Mouse (Mus musculus): ENCODE measurements around the gene Taf8. TPM values are rescaled to one million over a fixed set of nuclear protein-coding genes. Genes with fewer than 3 reads are reported as not detected.

The Taf8 gene
- 29.6 and 32.2 TPM in 2 replicates for polyA plus RNA-seq (2014; fragmentation: Nextera tagmentation; extraction: Ambion mirVana)

DNA sequence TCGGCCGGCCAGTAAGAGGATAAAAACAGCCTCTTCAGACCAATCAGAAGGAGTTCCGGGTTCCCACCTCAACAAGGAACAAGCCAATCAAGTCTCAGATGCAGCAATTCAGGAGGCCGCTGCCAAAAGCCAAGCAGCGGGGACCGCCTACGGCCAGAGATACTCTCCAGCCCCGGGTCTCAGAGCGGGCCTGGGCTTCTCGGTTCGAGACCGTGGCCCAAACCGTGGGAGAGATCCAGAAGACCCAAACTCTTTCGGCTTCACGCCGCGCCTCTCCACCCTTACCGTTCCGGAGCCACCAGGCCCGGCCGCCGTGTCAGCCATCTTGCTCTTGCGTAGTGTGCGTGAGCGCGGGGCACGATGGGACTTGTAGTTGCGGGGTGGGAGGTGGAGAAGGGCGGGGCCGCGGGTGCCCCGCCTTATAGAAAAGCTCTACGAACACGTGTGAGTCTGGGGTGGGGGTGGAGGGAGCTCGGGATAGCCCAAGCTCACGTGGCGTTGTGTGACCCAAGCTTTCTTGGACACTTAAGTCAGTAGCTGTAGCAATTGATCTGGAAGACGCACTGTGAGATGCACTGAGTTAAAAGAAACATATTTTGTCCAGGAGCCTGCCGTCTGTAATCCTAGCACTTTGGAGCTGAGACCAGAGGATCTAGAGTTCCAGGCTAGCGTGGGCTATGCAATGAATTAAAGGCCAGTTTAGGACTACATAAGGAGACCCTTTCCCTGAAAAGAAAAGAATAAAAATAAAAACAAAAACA, at the start of gene Taf8:
Gene Taf8 (minus strand): TSS at position 347 of the 761 bp plus-strand sequence.
- Histone ChIP-seq H3K27ac (ENCODE audit: low read depth, low read length) (no peak within 1 kb of the TSS), H3K4me2 (ENCODE audit: low read depth, low read length, severe bottlenecking) (peak within 1 kb of the TSS; percentile 83), H3K4me3 (ENCODE audit: low read depth, low read length) (peak within 1 kb of the TSS; percentile 74), H3K4me1 (replicated peaks; ENCODE audit: control insufficient read depth, insufficient read depth, low read length) (peaks cover 9% of the 10 kb centered on the region; the same call in 1 of the 2 replicates), H3K9ac (ENCODE audit: low read length) (peak within 1 kb of the TSS; percentile 80), H3K27me3 (ENCODE audit: control insufficient read depth, insufficient read depth, low read length) (no peaks in the 10 kb centered on the region), H3K36me3 (ENCODE audit: control insufficient read depth, insufficient read depth, low read length) (no peaks in the 10 kb centered on the region), H3K9me3 (ENCODE audit: control insufficient read depth, low read length) (no peaks in the 10 kb centered on the region)
- ATAC-seq (replicated peaks; ENCODE audit: low FRiP score) = peak; percentile 97
- 3% methylated on average over 40 of the region's 40 CpGs for WGBS
- peak; percentile 96 for DNase-seq (ENCODE audit: low spot score)

DNA sequence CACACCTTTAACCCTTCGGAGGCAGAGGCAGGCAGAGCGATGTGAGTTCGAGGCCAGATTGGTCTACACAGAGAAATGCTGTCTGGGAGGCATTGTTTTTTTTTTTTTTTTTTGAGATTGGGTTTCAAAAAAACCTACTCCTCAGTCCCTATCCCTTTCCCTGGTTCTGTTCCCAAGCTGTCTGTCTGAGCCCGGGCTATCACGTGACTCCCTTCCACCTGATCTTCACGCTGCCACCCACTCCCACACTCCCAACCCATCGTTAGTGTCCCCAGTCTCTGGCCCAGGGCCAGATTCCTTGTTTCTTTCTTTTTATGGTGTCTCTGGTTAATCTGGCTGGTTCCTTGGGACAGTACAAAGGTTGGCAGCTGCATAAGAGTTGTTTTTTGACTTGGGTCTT, 49.0 kb upstream of the Taf8 start:
- Histone ChIP-seq H3K36me3 (ENCODE audit: control insufficient read depth, insufficient read depth, low read length) (no peaks in the 10 kb centered on the region), H3K27ac (ENCODE audit: low read depth, low read length) (no peak overlapping the region), H3K4me1 (replicated peaks; ENCODE audit: control insufficient read depth, insufficient read depth, low read length) (no peaks in the 10 kb centered on the region), H3K9me3 (ENCODE audit: control insufficient read depth, low read length) (no peaks in the 10 kb centered on the region), H3K9ac (ENCODE audit: low read length) (no peak overlapping the region), H3K27me3 (ENCODE audit: control insufficient read depth, insufficient read depth, low read length) (no peaks in the 10 kb centered on the region), H3K4me3 (ENCODE audit: low read depth, low read length) (no peak overlapping the region), H3K4me2 (ENCODE audit: low read depth, low read length, severe bottlenecking) (no peak overlapping the region)
- 73% methylated on average over 7 of the region's 7 CpGs for WGBS
- DNase-seq (ENCODE audit: low spot score) = no peak
- no peak for ATAC-seq (replicated peaks; ENCODE audit: low FRiP score)

DNA sequence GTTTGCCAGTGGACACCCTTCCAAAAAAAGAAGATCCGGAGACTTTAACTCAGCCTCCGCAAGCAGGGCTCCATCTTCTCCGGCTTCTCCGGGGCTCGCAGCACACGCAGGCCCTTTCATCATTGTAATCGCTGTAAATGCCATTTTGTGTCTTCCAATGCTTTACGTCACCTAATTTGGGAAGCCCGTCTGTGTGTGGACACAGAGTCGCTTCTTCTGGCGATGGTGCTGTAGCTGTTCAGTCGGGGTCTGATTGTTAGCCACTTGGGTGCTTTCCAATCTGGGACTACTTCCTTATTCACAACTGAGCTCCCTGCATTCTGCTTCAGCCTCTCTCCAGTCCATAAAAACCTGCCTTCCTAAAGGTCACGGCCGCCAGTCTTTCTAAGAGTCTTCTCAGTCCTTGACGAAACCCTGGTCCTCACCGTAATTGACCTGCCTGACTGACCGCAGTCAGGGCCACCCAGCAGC, 43.8 kb upstream of the Taf8 start:
- no peaks in the 10 kb centered on the region for H3K4me1 ChIP-seq (replicated peaks; ENCODE audit: control insufficient read depth, insufficient read depth, low read length)
- H3K9ac ChIP-seq (ENCODE audit: low read length) = no peak overlapping the region
- ATAC-seq (replicated peaks; ENCODE audit: low FRiP score) (no peak), DNase-seq (ENCODE audit: low spot score) (no peak)
- H3K27ac ChIP-seq (ENCODE audit: low read depth, low read length) = no peak overlapping the region
- 90% methylated on average over 17 of the region's 17 CpGs for WGBS
- no peaks in the 10 kb centered on the region for H3K27me3 ChIP-seq (ENCODE audit: control insufficient read depth, insufficient read depth, low read length)
- H3K36me3 ChIP-seq (ENCODE audit: control insufficient read depth, insufficient read depth, low read length) = no peaks in the 10 kb centered on the region
- H3K4me2 ChIP-seq (ENCODE audit: low read depth, low read length, severe bottlenecking) = no peak overlapping the region
- no peaks in the 10 kb centered on the region for H3K9me3 ChIP-seq (ENCODE audit: control insufficient read depth, low read length)
- no peak overlapping the region for H3K4me3 ChIP-seq (ENCODE audit: low read depth, low read length)

DNA sequence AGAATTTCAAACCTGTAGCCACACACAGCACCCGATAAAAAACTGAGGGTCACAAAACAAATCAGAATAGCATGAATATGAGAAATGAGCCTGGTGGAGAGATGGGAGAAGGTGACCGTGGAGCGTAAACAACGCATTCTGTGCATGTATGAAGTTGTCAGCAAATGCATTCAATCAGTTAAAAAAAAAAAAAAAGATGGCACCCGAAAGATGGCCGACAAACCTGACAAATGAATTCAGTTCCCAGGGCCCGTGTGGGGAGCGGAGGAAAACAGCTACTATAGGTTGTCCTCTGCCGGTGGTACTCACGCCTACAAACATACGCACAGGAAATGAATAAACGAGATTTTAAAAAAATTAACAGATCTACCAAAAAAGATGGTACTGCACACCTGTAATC, 43.1 kb upstream of the Taf8 start:
- no peak for ATAC-seq (replicated peaks; ENCODE audit: low FRiP score)
- no peaks in the 10 kb centered on the region for H3K36me3 ChIP-seq (ENCODE audit: control insufficient read depth, insufficient read depth, low read length)
- H3K9ac ChIP-seq (ENCODE audit: low read length) = no peak overlapping the region
- H3K27me3 ChIP-seq (ENCODE audit: control insufficient read depth, insufficient read depth, low read length) = no peaks in the 10 kb centered on the region
- no peaks in the 10 kb centered on the region for H3K9me3 ChIP-seq (ENCODE audit: control insufficient read depth, low read length)
- DNase-seq (ENCODE audit: low spot score) = no peak
- H3K4me2 ChIP-seq (ENCODE audit: low read depth, low read length, severe bottlenecking) = no peak overlapping the region
- H3K4me1 ChIP-seq (replicated peaks; ENCODE audit: control insufficient read depth, insufficient read depth, low read length) = no peaks in the 10 kb centered on the region
- no peak overlapping the region for H3K27ac ChIP-seq (ENCODE audit: low read depth, low read length)
- WGBS = 92% methylated on average over 12 of the region's 12 CpGs
- H3K4me3 ChIP-seq (ENCODE audit: low read depth, low read length) = no peak overlapping the region

DNA sequence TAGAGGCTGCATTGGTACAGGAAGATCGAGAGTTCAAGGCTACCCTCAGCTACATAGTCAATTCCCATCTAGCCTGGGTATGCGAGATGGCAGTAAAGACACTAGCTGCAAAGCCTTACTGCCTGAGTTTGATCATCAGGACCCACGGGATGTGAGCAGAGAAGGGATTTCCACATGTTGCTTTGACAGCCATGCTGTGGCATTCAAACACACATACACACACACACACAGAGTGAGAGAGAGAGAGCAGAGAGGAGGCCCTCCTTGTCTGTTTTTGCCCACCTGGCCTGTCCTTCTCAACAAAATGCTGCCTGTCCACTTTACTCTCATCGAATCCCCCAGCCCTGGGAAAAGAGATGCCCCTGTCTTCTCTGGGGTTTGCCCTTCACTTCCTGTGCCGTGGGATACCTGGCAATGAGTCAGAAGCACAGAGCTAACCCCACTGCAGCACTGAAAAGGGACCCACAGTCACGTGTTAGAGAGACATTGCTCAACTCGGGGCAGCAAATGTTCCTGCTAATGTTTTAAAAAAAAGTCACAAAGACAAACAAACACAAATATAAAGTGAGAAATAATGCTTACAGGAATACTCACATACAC, 41.1 kb upstream of the Taf8 start:
- no peaks in the 10 kb centered on the region for H3K36me3 ChIP-seq (ENCODE audit: control insufficient read depth, insufficient read depth, low read length)
- no peaks in the 10 kb centered on the region for H3K9me3 ChIP-seq (ENCODE audit: control insufficient read depth, low read length)
- H3K4me1 ChIP-seq (replicated peaks; ENCODE audit: control insufficient read depth, insufficient read depth, low read length) = no peaks in the 10 kb centered on the region
- no peaks in the 10 kb centered on the region for H3K27me3 ChIP-seq (ENCODE audit: control insufficient read depth, insufficient read depth, low read length)
- H3K27ac ChIP-seq (ENCODE audit: low read depth, low read length) = no peak overlapping the region
- DNase-seq (ENCODE audit: low spot score) (no peak), ATAC-seq (replicated peaks; ENCODE audit: low FRiP score) (no peak)
- no peak overlapping the region for H3K9ac ChIP-seq (ENCODE audit: low read length)
- H3K4me3 ChIP-seq (ENCODE audit: low read depth, low read length) = no peak overlapping the region
- WGBS = 85% methylated on average over 7 of the region's 7 CpGs
- H3K4me2 ChIP-seq (ENCODE audit: low read depth, low read length, severe bottlenecking) = no peak overlapping the region

DNA sequence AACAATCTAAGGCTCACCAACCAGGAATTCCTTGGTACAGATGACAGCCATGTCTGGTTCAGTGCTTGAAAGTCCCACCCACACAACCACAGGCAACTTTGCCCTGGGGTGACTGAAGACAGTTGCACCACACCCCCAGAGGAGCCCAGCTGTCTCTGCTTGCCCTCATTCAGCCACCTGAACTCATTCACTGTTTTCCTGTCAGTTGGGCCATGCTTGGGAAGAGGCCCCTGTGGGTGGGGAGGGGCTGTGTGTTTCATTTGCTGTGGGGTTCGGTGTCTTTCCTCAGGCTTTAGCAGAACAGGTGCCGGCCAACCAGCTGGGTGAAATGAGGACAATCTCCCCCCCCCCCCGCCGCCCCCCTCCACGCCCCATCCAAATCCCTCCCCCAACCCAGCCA, 40.0 kb upstream of the Taf8 start:
- Histone ChIP-seq H3K36me3 (ENCODE audit: control insufficient read depth, insufficient read depth, low read length) (no peaks in the 10 kb centered on the region), H3K4me1 (replicated peaks; ENCODE audit: control insufficient read depth, insufficient read depth, low read length) (no peaks in the 10 kb centered on the region), H3K9me3 (ENCODE audit: control insufficient read depth, low read length) (no peaks in the 10 kb centered on the region), H3K27me3 (ENCODE audit: control insufficient read depth, insufficient read depth, low read length) (no peaks in the 10 kb centered on the region), H3K4me2 (ENCODE audit: low read depth, low read length, severe bottlenecking) (no peak overlapping the region), H3K4me3 (ENCODE audit: low read depth, low read length) (no peak overlapping the region), H3K27ac (ENCODE audit: low read depth, low read length) (no peak overlapping the region), H3K9ac (ENCODE audit: low read length) (no peak overlapping the region)
- ATAC-seq (replicated peaks; ENCODE audit: low FRiP score) (no peak), DNase-seq (ENCODE audit: low spot score) (no peak)
- WGBS = 69% methylated on average over 2 of the region's 5 CpGs

DNA sequence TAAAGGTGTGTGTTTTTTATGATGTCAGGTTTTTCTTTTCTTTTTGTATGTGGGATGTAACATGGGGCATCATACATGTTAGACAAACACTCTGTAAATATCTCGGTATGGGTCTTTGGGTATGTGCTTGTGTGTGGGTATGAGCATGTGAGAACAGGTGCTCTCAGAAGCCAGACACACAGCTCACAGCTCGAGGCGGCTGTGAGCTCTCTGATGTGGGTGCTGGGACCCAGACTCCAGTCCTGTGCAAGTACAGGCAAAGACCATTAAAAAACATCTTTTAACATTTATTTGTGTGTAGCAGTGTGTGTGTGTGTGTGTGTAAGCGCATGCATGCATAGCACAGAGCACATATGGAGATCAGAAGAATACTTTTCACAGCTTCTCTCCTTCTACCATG, 37.0 kb upstream of the Taf8 start:
- no peaks in the 10 kb centered on the region for H3K9me3 ChIP-seq (ENCODE audit: control insufficient read depth, low read length)
- WGBS = 91% methylated on average over 4 of the region's 4 CpGs
- H3K27ac ChIP-seq (ENCODE audit: low read depth, low read length) = no peak overlapping the region
- no peak overlapping the region for H3K4me3 ChIP-seq (ENCODE audit: low read depth, low read length)
- no peaks in the 10 kb centered on the region for H3K36me3 ChIP-seq (ENCODE audit: control insufficient read depth, insufficient read depth, low read length)
- H3K27me3 ChIP-seq (ENCODE audit: control insufficient read depth, insufficient read depth, low read length) = no peaks in the 10 kb centered on the region
- no peak overlapping the region for H3K4me2 ChIP-seq (ENCODE audit: low read depth, low read length, severe bottlenecking)
- DNase-seq (ENCODE audit: low spot score) = no peak
- no peak overlapping the region for H3K9ac ChIP-seq (ENCODE audit: low read length)
- ATAC-seq (replicated peaks; ENCODE audit: low FRiP score) = no peak
- no peaks in the 10 kb centered on the region for H3K4me1 ChIP-seq (replicated peaks; ENCODE audit: control insufficient read depth, insufficient read depth, low read length)

DNA sequence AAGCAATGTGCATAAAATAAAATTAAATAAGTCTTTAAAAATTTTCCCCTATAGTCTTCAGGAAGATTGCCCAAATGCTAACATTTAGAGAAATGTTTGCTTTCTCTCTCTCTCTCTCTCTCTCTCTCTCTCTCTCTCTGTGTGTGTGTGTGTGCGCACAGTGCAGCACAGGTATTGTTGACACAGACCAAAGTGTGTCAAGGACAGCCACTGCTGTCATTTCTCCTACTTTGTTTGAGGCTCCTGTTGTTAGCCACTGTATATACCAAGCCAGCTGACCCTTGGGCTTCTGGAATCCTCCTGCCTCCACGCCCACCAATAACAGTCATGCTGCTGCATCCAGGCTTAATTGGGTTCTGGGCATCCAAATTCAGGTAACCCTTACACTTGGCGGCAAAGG, 36.0 kb upstream of the Taf8 start:
- Histone ChIP-seq H3K27ac (ENCODE audit: low read depth, low read length) (no peak overlapping the region), H3K36me3 (ENCODE audit: control insufficient read depth, insufficient read depth, low read length) (no peaks in the 10 kb centered on the region), H3K4me3 (ENCODE audit: low read depth, low read length) (no peak overlapping the region), H3K4me1 (replicated peaks; ENCODE audit: control insufficient read depth, insufficient read depth, low read length) (no peaks in the 10 kb centered on the region), H3K27me3 (ENCODE audit: control insufficient read depth, insufficient read depth, low read length) (no peaks in the 10 kb centered on the region), H3K9me3 (ENCODE audit: control insufficient read depth, low read length) (no peaks in the 10 kb centered on the region), H3K4me2 (ENCODE audit: low read depth, low read length, severe bottlenecking) (no peak overlapping the region), H3K9ac (ENCODE audit: low read length) (no peak overlapping the region)
- 89% methylated on average over 3 of the region's 3 CpGs for WGBS
- DNase-seq (ENCODE audit: low spot score) (no peak), ATAC-seq (replicated peaks; ENCODE audit: low FRiP score) (no peak)
